Mouse (Mus musculus): ENCODE results near the gene Atp7a.

Atp7a gene

GRCm38 (mm10) chrX:106171106-106171852, 144.2 kb downstream of the Atp7a start:
- DNase-seq (ENCODE audit: extremely low read depth, low read depth) = peak; percentile 86

- DNase-seq (ENCODE audit: extremely low read depth, low read depth) = no peak
Measured at GRCm38 (mm10) chrX:106171853-106172154, 144.7 kb downstream of the Atp7a start.
